Mouse (Mus musculus) liver, embryonic 14.5 days (tissue): ENCODE measurements around the gene Vsir. TPM values are rescaled to one million over a fixed set of nuclear protein-coding genes. Genes with fewer than 3 reads are reported as not detected.

Experiments used
- ATAC-seq: fragments of 200-750 bp; cut with Nextera tagmentation; 2 replicates; pipeline ENCODE4 v1.8.0; 2017; ENCODE audit warnings: moderate number of reproducible peaks, mild to moderate bottlenecking, moderate library complexity; ENCODE audit not compliant: insufficient read depth
- DNase-seq, 3 experiments: peaks; one replicate each; pipeline ENCODE4 v3.0.0-alpha.2; 2012 to 2013; ENCODE audit warnings: low read depth in 3 of 3, low spot score in 3 of 3
- H3K27ac ChIP-seq: fragments of 300-500 bp; sonication (generic); 2 replicates; pipeline ENCODE4 v1.5.1; 2014; ENCODE audit warnings: moderate library complexity, mild to moderate bottlenecking, control low read depth, inconsistent platforms
- H3K27me3 ChIP-seq: fragments of 300-500 bp; sonication (generic); 2 replicates; pipeline ENCODE4 v1.6.1; 2014; ENCODE audit warnings: mild to moderate bottlenecking, low read length, moderate library complexity; ENCODE audit not compliant: control insufficient read depth, insufficient read depth
- H3K36me3 ChIP-seq: fragments of 300-500 bp; sonication (generic); replicated peaks from 2 replicates; pipeline ENCODE4 v1.6.1; 2014; ENCODE audit warnings: low read depth; ENCODE audit not compliant: control insufficient read depth, insufficient read depth
- H3K4me1 ChIP-seq, 2 experiments: fragments of 200-500 bp in 1 of 2; fragments of 300-500 bp in 1 of 2; sonication (generic) in 1 of 2; replicated peaks; 2 replicates each; pipeline ENCODE4 v1.6.1; 2012 to 2014; ENCODE audit warnings: antibody characterized with exemption in 1 of 2, inconsistent platforms in 1 of 2, low read length in 1 of 2; ENCODE audit not compliant: control insufficient read depth in 2 of 2, insufficient read depth in 2 of 2
- H3K4me2 ChIP-seq: fragments of 300-500 bp; sonication (generic); 2 replicates; pipeline ENCODE4 v1.6.1; 2014; ENCODE audit warnings: low read depth, mild to moderate bottlenecking, control low read depth, moderate library complexity
- H3K4me3 ChIP-seq, 2 experiments: fragments of 200-500 bp in 1 of 2; fragments of 300-500 bp in 1 of 2; sonication (generic) in 1 of 2; 2 replicates each; pipeline ENCODE4 v1.5.1; 2012 to 2014; ENCODE audit warnings: low read depth in 2 of 2, low read length in 2 of 2, mild to moderate bottlenecking in 2 of 2, control low read depth in 1 of 2, inconsistent platforms in 1 of 2, moderate library complexity in 1 of 2; ENCODE audit not compliant: insufficient read depth in 1 of 2
- H3K9ac ChIP-seq: fragments of 300-500 bp; sonication (generic); replicated peaks from 2 replicates; pipeline ENCODE4 v1.6.1; 2014; ENCODE audit warnings: mild to moderate bottlenecking, control low read depth, moderate library complexity
- H3K9me3 ChIP-seq: fragments of 300-500 bp; sonication (generic); 2 replicates; pipeline ENCODE4 v1.6.1; 2016; ENCODE audit warnings: low read length, mixed read lengths; ENCODE audit not compliant: control insufficient read depth
- CTCF ChIP-seq: IDR thresholded peaks from 2 replicates; pipeline ENCODE4 v1.5.1; 2016; ENCODE audit warnings: antibody characterized with exemption, low read depth, control low read depth
- EP300 ChIP-seq: IDR thresholded peaks from 2 replicates; pipeline ENCODE4 v1.6.1; 2016; ENCODE audit warnings: antibody characterized with exemption, low read depth
- WGBS: fragments of 180-500 bp; shearing (Covaris S2); extraction: QIAGEN DNeasy Blood & Tissue Kit; methylation state at CpG from one replicate; pipeline ENCODE4 v1.1.7; 2014; ENCODE audit not compliant: insufficient replicate concordance; 5-methylcytosine and 5-hydroxymethylcytosine counted together
- polyA plus RNA-seq, 2 experiments: library from polyadenylated mRNA; depleted of rRNA in 1 of 2; stranded (reverse) in 1 of 2; unstranded in 1 of 2; fragments of >200 nt; fragmentation: Nextera tagmentation in 1 of 2; extraction: Ambion mirVana in 1 of 2; gene quantifications; 2 replicates each; pipeline versions ENCODE4 v1.2.1 to v1.2.3; 2012 to 2014

The Vsir gene
- polyA plus RNA-seq, 2 experiments: 6.2 to 8.8 TPM

DNA sequence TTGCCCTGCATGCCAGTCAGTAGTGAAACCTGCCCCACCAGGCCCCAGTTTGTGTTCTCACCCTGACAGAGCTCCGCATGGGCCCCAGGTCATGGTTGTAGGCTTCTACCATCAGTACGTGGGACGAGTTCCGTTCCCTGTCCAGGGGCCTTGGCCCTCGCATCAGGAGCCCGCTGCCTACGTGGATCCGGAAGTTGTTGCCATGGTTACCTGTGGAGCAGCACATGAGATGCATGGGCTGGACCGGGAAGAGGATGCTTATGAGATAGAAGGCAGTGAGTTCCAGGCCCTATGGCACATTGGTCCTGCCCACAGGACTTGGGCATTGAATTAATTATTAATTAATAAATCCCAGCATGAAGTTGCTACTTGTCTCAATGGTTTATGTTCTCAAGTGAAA, 45.0 kb downstream of the Vsir start:
- H3K4me2 ChIP-seq: no peak overlapping the region
- no peaks in the 10 kb centered on the region for H3K27me3 ChIP-seq
- no peaks in the 10 kb centered on the region for H3K36me3 ChIP-seq
- ATAC-seq (no peak), DNase-seq (no peak)
- no peak overlapping the region for H3K4me3 ChIP-seq
- no peak overlapping the region for H3K9ac ChIP-seq
- 0 out of 4 replicates have a peak, but pooled peaks cover 0 to 5% of the 10 kb centered on the region in 2 experiments for H3K4me1 ChIP-seq
- no peak overlapping the region for H3K27ac ChIP-seq
- WGBS: 81% methylated on average over 9 of the region's 9 CpGs
- TF ChIP-seq CTCF (no peak), EP300 (no peak)
- no peaks in the 10 kb centered on the region for H3K9me3 ChIP-seq

GRCm38 (mm10) chr10:60394936-60395335, 48.3 kb downstream of the Vsir start:
- Histone ChIP-seq H3K4me3 (no peak overlapping the region), H3K27ac (no peak overlapping the region), H3K4me1 (0 out of 4 replicates have a peak, but pooled peaks cover 0 to 5% of the 10 kb centered on the region in 2 experiments), H3K27me3 (no peaks in the 10 kb centered on the region), H3K9me3 (no peaks in the 10 kb centered on the region), H3K4me2 (no peak overlapping the region), H3K36me3 (no peaks in the 10 kb centered on the region), H3K9ac (no peak overlapping the region)
- ATAC-seq: no peak
- TF ChIP-seq CTCF: no peak
- TF ChIP-seq EP300: no peak
- DNase-seq: no peak
- whole genome bisulfite sequencing: 62% methylated on average over 7 of the region's 7 CpGs

- WGBS: 49% methylated on average over 5 of the region's 5 CpGs
- DNase-seq (no peak), ATAC-seq (no peak)
- no peak for TF ChIP-seq CTCF
- TF ChIP-seq EP300: no peak
- no peaks in the 10 kb centered on the region for H3K9me3 ChIP-seq
- H3K27ac ChIP-seq: no peak overlapping the region
- H3K36me3 ChIP-seq: no peaks in the 10 kb centered on the region
- no peak overlapping the region for H3K9ac ChIP-seq
- H3K4me1 ChIP-seq: 0 out of 4 replicates have a peak, but pooled peaks cover 0 to 4% of the 10 kb centered on the region in 2 experiments
- H3K27me3 ChIP-seq: no peaks in the 10 kb centered on the region
- H3K4me3 ChIP-seq: no peak overlapping the region
- no peak overlapping the region for H3K4me2 ChIP-seq
These were observed 49.0 kb downstream of the Vsir start for GRCm38 (mm10) chr10:60395605-60396004.

- Histone ChIP-seq H3K4me1 (no peaks in the 10 kb centered on the region), H3K4me3 (no peak overlapping the region), H3K4me2 (no peak overlapping the region), H3K9ac (no peak overlapping the region), H3K36me3 (no peaks in the 10 kb centered on the region), H3K27ac (no peak overlapping the region), H3K9me3 (no peaks in the 10 kb centered on the region), H3K27me3 (no peaks in the 10 kb centered on the region)
- DNase-seq (peak in 1 of 3 experiments; percentile 9), ATAC-seq (no peak)
- no peak for TF ChIP-seq CTCF
- no peak for TF ChIP-seq EP300
- 67% methylated on average over 10 of the region's 10 CpGs for WGBS
These were observed 51.6 kb downstream of the Vsir start for GRCm38 (mm10) chr10:60398051-60398814.

GRCm38 (mm10) chr10:60399449-60399848, 52.8 kb downstream of the Vsir start, which contains the start of gene Gm17455:
Gene Gm17455, plus strand, starts transcription at chr10:60399726.
- DNase-seq: no peak
- H3K4me1 ChIP-seq: no peaks in the 10 kb centered on the region
- no peak within 1 kb of the TSS for H3K4me3 ChIP-seq
- no peaks in the 10 kb centered on the region for H3K27me3 ChIP-seq
- no peak within 1 kb of the TSS for H3K27ac ChIP-seq
- TF ChIP-seq CTCF: no peak
- no peak for TF ChIP-seq EP300
- no peaks in the 10 kb centered on the region for H3K9me3 ChIP-seq
- no peaks in the 10 kb centered on the region for H3K36me3 ChIP-seq
- H3K4me2 ChIP-seq: no peak within 1 kb of the TSS
- no peak for ATAC-seq
- WGBS: 45% methylated on average over 7 of the region's 7 CpGs
- H3K9ac ChIP-seq: no peak within 1 kb of the TSS
